Mouse (Mus musculus): ENCODE data around the gene Inpp4a.

DNA sequence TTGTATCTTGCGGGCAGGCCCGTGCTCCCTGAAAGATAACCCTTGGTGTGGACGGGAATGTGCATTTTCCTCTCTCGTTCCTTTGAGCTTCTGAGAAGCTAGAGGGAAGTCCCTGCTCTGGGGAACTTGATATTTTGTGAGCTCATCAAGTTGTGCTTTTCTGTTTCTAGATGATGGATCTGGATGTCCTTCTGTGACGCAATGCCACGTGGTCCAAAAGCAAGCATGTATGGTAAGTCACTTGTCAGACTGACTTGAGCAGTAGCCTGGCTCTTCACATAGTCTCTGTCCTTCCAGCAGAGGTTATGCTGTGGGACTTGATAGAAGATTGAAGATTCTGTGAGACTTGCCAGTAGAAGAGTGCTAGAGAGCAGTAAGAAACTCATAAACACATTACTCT lies 57.5 kb downstream of the Inpp4a start:
- TF ChIP-seq CTCF (IDR thresholded peaks at IDR 0.05; ENCODE audit: borderline replicate concordance, insufficient read depth, low read length) (no peak), POLR2A (IDR thresholded peaks at IDR 0.05; ENCODE audit: low read depth, low read length) (no peak)

All from embryonic fibroblast, embryonic 13.5 days (primary cell).